Mouse (Mus musculus): Measurements from ENCODE around the gene Fzd7. TPM values are rescaled to one million over a fixed set of nuclear protein-coding genes. Genes with fewer than 3 reads are reported as not detected.

The Fzd7 gene
- polyA plus RNA-seq, 1 experiment from 2014 or later, result 7.5 TPM

GRCm38 (mm10) chr1:59488481-59488880, 6.3 kb downstream of the Fzd7 start:
- ATAC-seq, result no peak
- no peak overlapping the region for H3K4me3 ChIP-seq (replicated peaks)
- H3K9ac ChIP-seq, result no peak overlapping the region
- no peaks in the 10 kb centered on the region for H3K36me3 ChIP-seq
- no peak overlapping the region for H3K27ac ChIP-seq
- H3K4me2 ChIP-seq (replicated peaks), result no peak overlapping the region
- 28% methylated on average over 4 of the region's 4 CpGs for WGBS
- H3K27me3 ChIP-seq (replicated peaks), result no peaks in the 10 kb centered on the region
- H3K4me1 ChIP-seq (replicated peaks), result peaks cover 46% of the 10 kb centered on the region
- H3K9me3 ChIP-seq, result no peaks in the 10 kb centered on the region

DNA sequence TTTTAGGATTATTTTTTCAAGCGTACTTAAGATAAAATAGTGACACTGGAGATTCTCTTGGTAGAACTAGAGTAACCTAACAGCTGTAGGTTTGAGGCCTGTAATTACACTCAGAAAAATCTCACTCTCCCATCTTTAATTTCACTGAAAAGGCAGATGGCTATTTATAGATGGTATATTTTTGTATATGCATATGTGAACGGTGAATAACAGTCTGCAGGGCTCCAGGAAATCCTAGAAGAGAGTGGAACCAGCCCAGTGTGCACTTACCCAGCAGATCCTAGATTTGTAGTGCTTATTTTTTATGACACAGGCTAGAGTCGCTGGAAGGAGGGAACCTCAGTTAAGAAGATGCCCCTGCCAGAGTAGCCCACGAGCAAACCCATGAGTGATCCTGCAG, 6.8 kb downstream of the Fzd7 start:
- 36% methylated on average over 4 of the region's 4 CpGs for WGBS
- no peaks in the 10 kb centered on the region for H3K36me3 ChIP-seq
- H3K4me3 ChIP-seq (replicated peaks), result no peak overlapping the region
- ATAC-seq, result no peak
- peaks cover 42% of the 10 kb centered on the region for H3K4me1 ChIP-seq (replicated peaks)
- no peaks in the 10 kb centered on the region for H3K27me3 ChIP-seq (replicated peaks)
- no peak overlapping the region for H3K4me2 ChIP-seq (replicated peaks)
- H3K9ac ChIP-seq, result no peak overlapping the region
- no peaks in the 10 kb centered on the region for H3K9me3 ChIP-seq
- no peak overlapping the region for H3K27ac ChIP-seq

GRCm38 (mm10) chr1:59491517-59491916, 9.3 kb downstream of the Fzd7 start:
- WGBS, result 75% methylated on average over 9 of the region's 9 CpGs
- Histone ChIP-seq H3K4me1 (replicated peaks) (peaks cover 26% of the 10 kb centered on the region), H3K4me2 (replicated peaks) (no peak overlapping the region), H3K4me3 (replicated peaks) (no peak overlapping the region), H3K27ac (no peak overlapping the region), H3K27me3 (replicated peaks) (no peaks in the 10 kb centered on the region), H3K9me3 (no peaks in the 10 kb centered on the region), H3K36me3 (no peaks in the 10 kb centered on the region), H3K9ac (no peak overlapping the region)
- 0 out of 2 replicates have a peak, but pooled peaks have one; percentile 24 for ATAC-seq

GRCm38 (mm10) chr1:59492432-59492831, 10.2 kb downstream of the Fzd7 start:
- no peak overlapping the region for H3K4me2 ChIP-seq (replicated peaks)
- H3K27ac ChIP-seq, result no peak overlapping the region
- ATAC-seq, result no peak
- no peaks in the 10 kb centered on the region for H3K27me3 ChIP-seq (replicated peaks)
- H3K9ac ChIP-seq, result no peak overlapping the region
- no peak overlapping the region for H3K4me3 ChIP-seq (replicated peaks)
- H3K36me3 ChIP-seq, result no peaks in the 10 kb centered on the region
- H3K4me1 ChIP-seq (replicated peaks), result peaks cover 20% of the 10 kb centered on the region
- 75% methylated on average over 4 of the region's 4 CpGs for WGBS
- no peaks in the 10 kb centered on the region for H3K9me3 ChIP-seq

- H3K36me3 ChIP-seq, result no peaks in the 10 kb centered on the region
- WGBS, result 91% methylated on average over 5 of the region's 5 CpGs
- no peak overlapping the region for H3K4me2 ChIP-seq (replicated peaks)
- H3K9me3 ChIP-seq, result no peaks in the 10 kb centered on the region
- no peak overlapping the region for H3K4me3 ChIP-seq (replicated peaks)
- no peak overlapping the region for H3K9ac ChIP-seq
- no peak overlapping the region for H3K27ac ChIP-seq
- ATAC-seq, result no peak
- H3K4me1 ChIP-seq (replicated peaks), result 0 out of 2 replicates have a peak, but pooled peaks cover 4% of the 10 kb centered on the region
- no peaks in the 10 kb centered on the region for H3K27me3 ChIP-seq (replicated peaks)
These were observed 13.7 kb downstream of the Fzd7 start for GRCm38 (mm10) chr1:59495970-59496369.

GRCm38 (mm10) chr1:59497741-59498613, 15.8 kb downstream of the Fzd7 start:
- H3K27ac ChIP-seq, result no peak overlapping the region
- H3K9ac ChIP-seq, result no peak overlapping the region
- H3K36me3 ChIP-seq, result no peaks in the 10 kb centered on the region
- WGBS, result 62% methylated on average over 6 of the region's 6 CpGs
- H3K27me3 ChIP-seq (replicated peaks), result no peaks in the 10 kb centered on the region
- ATAC-seq, result peak; percentile 70; the same call in 1 of the 2 replicates
- no peak overlapping the region for H3K4me3 ChIP-seq (replicated peaks)
- H3K9me3 ChIP-seq, result no peaks in the 10 kb centered on the region
- no peaks in the 10 kb centered on the region for H3K4me1 ChIP-seq (replicated peaks)
- no peak overlapping the region for H3K4me2 ChIP-seq (replicated peaks)

DNA sequence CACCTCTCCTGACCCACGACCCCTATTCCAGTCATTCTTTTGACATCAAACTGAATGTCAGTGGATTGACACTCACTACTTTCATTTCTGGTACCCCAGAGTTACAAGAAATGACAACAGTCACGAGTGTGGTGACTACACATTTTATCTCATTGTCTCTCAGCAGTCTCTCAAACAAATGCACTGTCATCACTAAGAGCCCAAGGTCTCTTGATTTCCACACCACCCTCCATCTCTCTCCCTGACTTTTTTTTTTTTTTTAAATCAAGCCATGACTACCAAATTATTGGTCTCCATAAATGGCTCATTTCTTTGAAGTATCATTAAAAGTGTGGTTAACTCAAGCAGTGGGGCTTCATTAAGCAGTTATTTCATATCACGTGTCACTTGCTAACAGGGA, 17.1 kb downstream of the Fzd7 start:
- Histone ChIP-seq H3K4me2 (replicated peaks) (no peak overlapping the region), H3K27me3 (replicated peaks) (no peaks in the 10 kb centered on the region), H3K27ac (no peak overlapping the region), H3K9ac (no peak overlapping the region), H3K36me3 (no peaks in the 10 kb centered on the region), H3K4me3 (replicated peaks) (no peak overlapping the region), H3K9me3 (no peaks in the 10 kb centered on the region), H3K4me1 (replicated peaks) (no peaks in the 10 kb centered on the region)
- ATAC-seq, result no peak
- 87% methylated on average over 3 of the region's 3 CpGs for WGBS

GRCm38 (mm10) chr1:59502355-59502754, 20.1 kb downstream of the Fzd7 start:
- no peak overlapping the region for H3K4me2 ChIP-seq (replicated peaks)
- H3K27me3 ChIP-seq (replicated peaks), result no peaks in the 10 kb centered on the region
- no peaks in the 10 kb centered on the region for H3K36me3 ChIP-seq
- WGBS, result 64% methylated on average over 2 of the region's 2 CpGs
- no peaks in the 10 kb centered on the region for H3K9me3 ChIP-seq
- H3K4me1 ChIP-seq (replicated peaks), result no peaks in the 10 kb centered on the region
- H3K27ac ChIP-seq, result no peak overlapping the region
- H3K4me3 ChIP-seq (replicated peaks), result no peak overlapping the region
- ATAC-seq, result no peak
- H3K9ac ChIP-seq, result no peak overlapping the region

DNA sequence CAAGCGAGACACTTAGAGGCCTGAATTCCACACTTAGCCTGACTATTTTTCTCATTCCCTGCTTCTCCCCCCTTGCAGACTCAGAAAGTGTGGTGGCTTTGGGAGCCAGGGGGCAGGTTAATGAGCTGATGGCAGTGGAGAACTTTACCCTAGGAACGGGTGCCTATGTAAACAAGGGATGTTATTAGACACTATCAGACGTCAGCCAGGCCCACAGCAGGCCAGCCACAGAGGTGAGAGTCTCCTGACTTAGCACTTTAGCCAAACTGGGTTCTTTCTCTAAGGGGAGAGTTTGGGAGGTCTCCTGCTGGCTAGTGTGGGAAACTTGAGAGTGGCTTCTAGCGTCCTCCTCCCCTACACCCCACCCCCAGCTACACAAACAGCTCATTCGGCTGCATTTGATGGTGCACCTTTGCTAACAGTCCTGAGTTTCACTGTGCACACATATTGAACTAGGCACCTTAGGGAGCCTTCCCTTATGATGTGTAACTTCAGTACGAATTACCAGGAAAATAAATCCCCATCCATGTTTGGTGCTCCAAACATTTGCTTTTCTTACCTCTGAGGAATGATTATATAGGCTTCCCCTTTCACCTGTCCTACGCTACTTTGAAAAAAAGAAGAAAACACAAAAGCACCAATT, 21.6 kb downstream of the Fzd7 start:
- Histone ChIP-seq H3K4me2 (replicated peaks) (no peak overlapping the region), H3K4me3 (replicated peaks) (no peak overlapping the region), H3K36me3 (no peaks in the 10 kb centered on the region), H3K9me3 (no peaks in the 10 kb centered on the region), H3K27me3 (replicated peaks) (no peaks in the 10 kb centered on the region), H3K9ac (no peak overlapping the region), H3K27ac (no peak overlapping the region), H3K4me1 (replicated peaks) (peaks cover 6% of the 10 kb centered on the region; the same call in 1 of the 2 replicates)
- no peak for ATAC-seq
- 47% methylated on average over 7 of the region's 7 CpGs for WGBS

GRCm38 (mm10) chr1:59504302-59504700, 22.1 kb downstream of the Fzd7 start:
- H3K9me3 ChIP-seq, result no peaks in the 10 kb centered on the region
- no peak overlapping the region for H3K27ac ChIP-seq
- no peak for ATAC-seq
- no peak overlapping the region for H3K9ac ChIP-seq
- peaks cover 7% of the 10 kb centered on the region; the same call in 1 of the 2 replicates for H3K4me1 ChIP-seq (replicated peaks)
- 81% methylated on average over 2 of the region's 2 CpGs for WGBS
- H3K4me2 ChIP-seq (replicated peaks), result no peak overlapping the region
- H3K4me3 ChIP-seq (replicated peaks), result no peak overlapping the region
- H3K27me3 ChIP-seq (replicated peaks), result no peaks in the 10 kb centered on the region
- no peaks in the 10 kb centered on the region for H3K36me3 ChIP-seq

- Histone ChIP-seq H3K4me3 (replicated peaks) (no peak overlapping the region), H3K27ac (no peak overlapping the region), H3K9me3 (no peaks in the 10 kb centered on the region), H3K4me2 (replicated peaks) (0 out of 2 replicates have a peak overlapping the region, but pooled peaks have one; percentile 19), H3K27me3 (replicated peaks) (no peaks in the 10 kb centered on the region), H3K4me1 (replicated peaks) (peaks cover 7% of the 10 kb centered on the region; the same call in 1 of the 2 replicates), H3K9ac (no peak overlapping the region), H3K36me3 (no peaks in the 10 kb centered on the region)
- ATAC-seq, result no peak
- 40% methylated on average over 17 of the region's 17 CpGs for WGBS
These were observed 26.4 kb downstream of the Fzd7 start for GRCm38 (mm10) chr1:59508463-59509139.

DNA sequence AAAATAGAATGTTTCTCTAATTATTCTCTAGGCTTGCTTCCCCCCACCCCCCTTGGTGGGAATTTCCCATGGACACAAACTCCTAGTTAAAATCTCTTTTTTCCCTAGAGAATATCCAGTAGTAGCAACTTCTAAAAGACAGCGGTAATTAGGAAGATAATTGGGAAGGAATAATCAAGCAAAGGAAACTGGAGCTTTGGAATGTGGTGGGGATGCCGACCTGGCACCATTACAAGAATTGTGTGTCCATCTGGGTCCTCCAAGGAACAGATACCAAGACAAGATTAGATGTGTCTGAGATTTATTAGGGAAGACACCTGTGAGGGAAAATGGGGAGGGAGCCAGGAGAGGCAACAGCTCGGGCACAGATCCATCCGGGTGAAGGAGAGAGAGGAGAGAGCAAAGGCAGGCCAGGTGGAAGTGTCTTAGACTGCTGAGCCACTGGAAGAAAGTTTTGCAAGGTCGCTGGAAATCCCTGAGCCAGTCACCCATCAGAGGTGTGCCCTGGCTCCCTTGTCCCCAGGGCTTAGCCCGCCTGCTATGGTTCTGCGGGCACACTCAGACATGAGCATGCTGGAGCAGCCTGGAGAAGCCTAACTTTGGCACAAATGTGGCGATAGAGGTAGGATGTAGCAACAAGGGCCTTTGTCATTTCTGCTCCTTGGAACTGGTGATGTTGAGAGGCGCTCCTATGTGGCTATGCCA, 29.5 kb downstream of the Fzd7 start:
- ATAC-seq, result no peak
- Histone ChIP-seq H3K4me1 (replicated peaks) (peaks cover 17% of the 10 kb centered on the region), H3K9me3 (no peaks in the 10 kb centered on the region), H3K27ac (no peak overlapping the region), H3K27me3 (replicated peaks) (no peaks in the 10 kb centered on the region), H3K4me3 (replicated peaks) (no peak overlapping the region), H3K36me3 (no peaks in the 10 kb centered on the region), H3K9ac (no peak overlapping the region), H3K4me2 (replicated peaks) (no peak overlapping the region)
- 73% methylated on average over 9 of the region's 9 CpGs for WGBS
